Mouse (Mus musculus) ES-E14 (cell line): ENCODE results near the gene Ss18l2. TPM values are rescaled to one million over a fixed set of nuclear protein-coding genes. Genes with fewer than 3 reads are reported as not detected.
A peak's percentile ranks its signal among the peaks of the same experiment; 100 is the strongest.

Experiments
- DNase-seq: peaks from one replicate; pipeline ENCODE4 v3.0.0-alpha.2; 2013; ENCODE audit warnings: low read depth, low spot score
- H3K27ac ChIP-seq: 2 replicates; pipeline ENCODE4 v1.5.1; 2012; ENCODE audit warnings: low read depth, mild to moderate bottlenecking, low read length, moderate library complexity, mixed read lengths; ENCODE audit not compliant: poor library complexity, insufficient read depth, severe bottlenecking
- H3K36me3 ChIP-seq: 2 replicates; pipeline ENCODE4 v1.6.1; 2012; ENCODE audit warnings: mild to moderate bottlenecking, low read length, moderate library complexity, mixed read lengths; ENCODE audit not compliant: control insufficient read depth, poor library complexity, insufficient read depth, severe bottlenecking
- H3K4me1 ChIP-seq, 2 experiments: fragments of 150-350 bp in 1 of 2; sonication (generic) in 1 of 2; 2 replicates each; pipeline ENCODE4 v1.6.1; 2012; ENCODE audit warnings: low read length in 2 of 2, mild to moderate bottlenecking in 1 of 2, mixed read lengths in 1 of 2; ENCODE audit not compliant: control insufficient read depth in 2 of 2, insufficient read depth in 2 of 2, poor library complexity in 1 of 2
- H3K4me3 ChIP-seq, 2 experiments: fragments of 150-350 bp in 1 of 2; sonication (generic) in 1 of 2; 2 replicates each; pipeline ENCODE4 v1.5.1; 2012; ENCODE audit warnings: low read length in 2 of 2, low read depth in 1 of 2, mild to moderate bottlenecking in 1 of 2, mixed read lengths in 1 of 2; ENCODE audit not compliant: insufficient read depth in 1 of 2, poor library complexity in 1 of 2, severe bottlenecking in 1 of 2
- H3K9ac ChIP-seq: 2 replicates; pipeline ENCODE4 v1.6.1; 2012; ENCODE audit warnings: low read depth, mild to moderate bottlenecking, low read length, mixed read lengths; ENCODE audit not compliant: poor library complexity, insufficient read depth, severe bottlenecking
- H3K9me3 ChIP-seq: fragments of 150-350 bp; sonication (generic); 2 replicates; pipeline ENCODE4 v1.6.1; 2012; ENCODE audit warnings: low read depth, mild to moderate bottlenecking, low read length; ENCODE audit not compliant: control insufficient read depth, insufficient read depth
- CHD2 ChIP-seq: IDR thresholded peaks from 2 replicates; pipeline ENCODE4 v1.6.1; 2014; ENCODE audit warnings: mild to moderate bottlenecking, low read depth, low read length, inconsistent platforms
- HCFC1 ChIP-seq: IDR thresholded peaks from 2 replicates; pipeline ENCODE4 v1.6.1; 2012; ENCODE audit warnings: low read length, inconsistent platforms, borderline replicate concordance; ENCODE audit not compliant: insufficient read depth
- MAFK ChIP-seq: IDR thresholded peaks from 2 replicates; pipeline ENCODE4 v1.6.1; 2014; ENCODE audit warnings: mild to moderate bottlenecking, low read depth, low read length, inconsistent platforms; ENCODE audit not compliant: insufficient read depth
- ZC3H11A ChIP-seq: IDR thresholded peaks from 2 replicates; pipeline ENCODE4 v1.6.1; 2012; ENCODE audit warnings: low read depth, mild to moderate bottlenecking, inconsistent platforms, low read length, borderline replicate concordance
- ZNF384 ChIP-seq: IDR thresholded peaks from 2 replicates; pipeline ENCODE4 v1.6.1; 2012; ENCODE audit warnings: low read depth, low read length, inconsistent platforms
- in situ Hi-C, 2 experiments: fragments of 600-800 bp; cut with MboI; formaldehyde crosslinking; loops; one replicate each; pipeline ENCODE4 v1.15.1; 2025; ENCODE audit warnings: low sequenced_read_pairs in 2 of 2, inconsistent platforms in 1 of 2; ENCODE audit not compliant: unreplicated experiment in 2 of 2
- total RNA-seq: library from RNA; depleted of rRNA; stranded (reverse); fragments of 300-350 nt; gene quantifications from 2 replicates; pipeline ENCODE4 v1.2.3, GENCODE M21; 2012

Gene Ss18l2
- total RNA-seq, 1 experiment: 40.8 TPM

DNA sequence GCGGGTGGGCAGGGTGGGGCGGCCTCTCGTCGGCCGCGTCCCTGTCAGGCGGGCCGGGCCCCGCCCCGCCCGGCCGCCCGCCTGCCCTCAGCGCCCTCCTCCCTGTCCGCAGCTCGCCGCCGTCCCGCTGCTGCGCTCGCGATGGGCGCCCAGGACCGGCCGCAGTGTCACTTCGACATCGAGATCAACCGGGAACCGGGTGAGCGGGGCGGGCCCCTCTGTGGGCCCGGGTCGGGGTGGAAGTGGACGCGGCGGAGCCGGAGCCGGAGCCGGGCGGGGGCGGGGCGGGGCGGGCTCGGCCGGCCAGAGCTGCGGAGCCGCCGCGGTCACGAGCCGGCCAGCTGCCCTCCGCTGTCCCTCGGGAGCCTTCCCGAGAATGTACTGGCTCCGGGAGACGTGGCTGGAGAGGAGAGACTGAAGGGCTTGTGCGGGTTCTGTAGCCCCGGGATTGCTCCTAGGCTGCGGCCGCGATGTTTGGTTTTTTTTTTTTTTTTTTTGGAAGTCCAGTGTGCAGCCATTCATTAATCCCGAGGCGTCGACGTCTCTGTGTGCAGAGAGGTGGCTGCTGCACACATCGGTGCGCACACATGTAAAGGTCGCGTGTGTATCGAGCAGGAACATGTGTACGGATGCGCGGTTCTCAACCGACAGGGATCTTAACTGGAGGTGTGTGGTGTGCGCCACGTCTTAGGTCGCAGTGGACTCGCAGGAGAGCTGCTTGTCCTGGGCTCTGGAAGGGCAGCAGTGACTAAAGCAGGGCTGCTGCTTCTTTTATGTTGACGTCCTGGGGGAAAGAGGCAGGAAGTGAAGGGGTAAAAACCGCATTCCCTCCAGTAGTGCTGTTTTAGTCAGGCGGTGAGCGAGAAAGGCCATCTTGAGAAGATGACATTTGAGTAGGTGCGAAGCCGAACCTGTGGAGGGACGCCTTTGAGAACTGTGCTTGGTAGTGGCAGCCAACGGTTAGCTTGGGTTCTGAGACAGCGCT, 9.5 kb downstream of the Ss18l2 start:
- no peaks in the 10 kb centered on the region for H3K36me3 ChIP-seq
- H3K4me3 ChIP-seq: peak overlapping the region; percentile 89 to 92
- no peak for TF ChIP-seq HCFC1
- peak; percentile 28; the same call in 1 of the 2 replicates for TF ChIP-seq CHD2
- TF ChIP-seq MAFK: no peak
- TF ChIP-seq ZNF384: peak; percentile 92
- TF ChIP-seq ZC3H11A: no peak
- H3K27ac ChIP-seq: no peak overlapping the region
- DNase-seq: no peak
- H3K9ac ChIP-seq: peak overlapping the region; percentile 89
- H3K9me3 ChIP-seq: no peaks in the 10 kb centered on the region
- H3K4me1 ChIP-seq: no peaks in the 10 kb centered on the region
- in situ Hi-C loops: no loop called here

DNA sequence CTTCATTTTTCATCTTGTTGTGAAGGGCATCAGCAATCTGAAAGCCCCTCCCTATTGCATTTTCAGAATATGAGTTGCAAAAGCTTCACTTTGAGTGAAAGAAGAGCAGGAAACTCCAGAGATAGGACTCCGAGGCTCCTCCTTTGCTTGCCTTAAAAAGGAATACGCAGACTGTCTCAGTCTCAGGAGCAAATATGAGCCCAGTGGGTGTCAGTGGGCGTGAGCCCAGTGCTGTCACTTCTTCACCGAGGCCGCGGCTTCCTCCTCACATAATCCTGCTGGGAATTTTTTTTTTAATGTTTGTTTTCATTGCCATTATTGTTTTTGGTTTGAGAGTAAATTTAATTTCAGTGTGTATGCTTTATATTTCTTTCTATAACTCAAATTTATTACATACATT, 30.4 kb downstream of the Ss18l2 start:
- no peak overlapping the region for H3K27ac ChIP-seq
- H3K9me3 ChIP-seq: no peaks in the 10 kb centered on the region
- no peak overlapping the region for H3K4me3 ChIP-seq
- in situ Hi-C loops: loop anchor here in 1 of 2 experiments (25.0 kb wide), 1 partner anchor 1272 kb away; the partner anchor contains the start of gene Tmem42
- no peak for DNase-seq
- TF ChIP-seq MAFK (no peak), ZC3H11A (no peak), HCFC1 (no peak), CHD2 (no peak), ZNF384 (no peak)
- H3K4me1 ChIP-seq: no peaks in the 10 kb centered on the region
- H3K36me3 ChIP-seq: peaks cover 11% of the 10 kb centered on the region
- H3K9ac ChIP-seq: no peak overlapping the region

DNA sequence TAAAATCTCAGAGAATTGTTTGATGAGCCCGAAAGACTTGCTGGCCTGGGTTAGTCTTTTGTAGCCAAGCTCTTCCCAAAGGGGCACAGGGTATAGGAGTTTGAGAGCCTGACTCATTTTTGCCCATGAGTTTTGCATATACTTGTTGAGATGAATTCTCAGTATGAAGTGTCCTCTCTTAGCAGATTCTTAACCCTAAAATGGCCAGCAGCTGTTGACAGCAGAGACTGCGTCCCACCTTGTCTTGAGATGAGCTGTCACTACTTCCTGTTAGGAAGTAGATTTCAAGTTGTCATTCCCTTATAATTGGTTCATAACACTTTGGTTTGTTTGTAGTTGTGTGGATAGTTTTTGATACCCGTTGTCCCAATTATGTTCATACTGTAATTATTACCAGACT, 31.0 kb downstream of the Ss18l2 start:
- no peak overlapping the region for H3K4me3 ChIP-seq
- no peaks in the 10 kb centered on the region for H3K4me1 ChIP-seq
- peaks cover 11% of the 10 kb centered on the region for H3K36me3 ChIP-seq
- TF ChIP-seq HCFC1 (no peak), ZNF384 (no peak), MAFK (no peak), ZC3H11A (no peak), CHD2 (no peak)
- in situ Hi-C loops: loop anchor here in 1 of 2 experiments (25.0 kb wide), 1 partner anchor 1271 kb away; the partner anchor contains the start of gene Tmem42
- no peak for DNase-seq
- no peaks in the 10 kb centered on the region for H3K9me3 ChIP-seq
- H3K27ac ChIP-seq: no peak overlapping the region
- H3K9ac ChIP-seq: no peak overlapping the region

DNA sequence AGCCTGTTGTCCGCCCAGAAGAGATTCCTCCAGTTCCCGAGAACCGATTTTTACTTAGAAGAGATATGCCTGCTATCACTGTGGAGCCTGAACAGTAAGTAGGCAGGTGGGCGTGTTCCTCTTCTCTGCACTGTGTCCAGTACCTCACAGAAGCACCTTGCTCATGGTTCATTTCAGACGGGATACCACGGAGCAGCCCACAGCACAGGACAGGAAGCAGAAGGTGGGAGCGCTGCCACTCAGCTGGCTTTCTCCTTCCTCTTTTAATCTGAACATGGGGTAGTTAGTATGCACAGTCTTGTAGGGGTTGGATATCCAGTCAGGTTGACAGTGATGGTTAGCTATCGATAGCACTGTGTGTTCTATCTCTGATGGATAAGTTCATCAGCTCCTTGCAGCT, 33.9 kb downstream of the Ss18l2 start:
- Histone ChIP-seq H3K4me3 (no peak overlapping the region), H3K9me3 (no peaks in the 10 kb centered on the region), H3K36me3 (peaks cover 30% of the 10 kb centered on the region), H3K4me1 (no peaks in the 10 kb centered on the region), H3K27ac (no peak overlapping the region), H3K9ac (no peak overlapping the region)
- no peak for DNase-seq
- no peak for TF ChIP-seq MAFK
- TF ChIP-seq CHD2: no peak
- no peak for TF ChIP-seq ZNF384
- TF ChIP-seq HCFC1: no peak
- no peak for TF ChIP-seq ZC3H11A
- in situ Hi-C loops: loop anchor here in 1 of 2 experiments (25.0 kb wide), 1 partner anchor 1268 kb away; the partner anchor contains the start of gene Tmem42
